Mouse (Mus musculus) lung, postnatal 0 days (tissue): ENCODE data around the gene Slc26a11.

Experiments used
- CTCF ChIP-seq: IDR thresholded peaks from 2 replicates; pipeline ENCODE4 v1.5.1; 2016; ENCODE audit warnings: antibody characterized with exemption, mild to moderate bottlenecking
- EP300 ChIP-seq: IDR thresholded peaks from 2 replicates; pipeline ENCODE4 v1.6.1; 2016; ENCODE audit warnings: antibody characterized with exemption, mild to moderate bottlenecking, control low read depth

- no peak for TF ChIP-seq CTCF
- TF ChIP-seq EP300, result no peak
These were observed 52.0 kb downstream of the Slc26a11 start for GRCm38 (mm10) chr11:119407381-119407780.
